Mouse (Mus musculus) E14TG2a.4 (cell line): ENCODE measurements around the gene Pitpna.

Experiments used
- H3K27me3 ChIP-seq: 2 replicates; pipeline ENCODE4 v1.6.1; 2014; ENCODE audit warnings: low read length, control low read depth; ENCODE audit not compliant: insufficient read depth
- H3K36me3 ChIP-seq: 2 replicates; pipeline ENCODE4 v1.6.1; 2014; ENCODE audit warnings: low read length, control low read depth; ENCODE audit not compliant: insufficient read depth
- H3K4me1 ChIP-seq: replicated peaks from 2 replicates; pipeline ENCODE4 v1.6.1; 2014; ENCODE audit warnings: low read depth, low read length, control low read depth
- H3K4me3 ChIP-seq: replicated peaks from 2 replicates; pipeline ENCODE4 v1.5.1; 2014; ENCODE audit warnings: mild to moderate bottlenecking, low read length
- H3K9me3 ChIP-seq: 2 replicates; pipeline ENCODE4 v1.6.1; 2014; ENCODE audit warnings: low read length, control low read depth
- CTCF ChIP-seq: conservative IDR thresholded peaks from 2 replicates; pipeline ENCODE4 v1.5.1; 2014; ENCODE audit warnings: low read length
- NANOG ChIP-seq: IDR thresholded peaks from 2 replicates; pipeline ENCODE4 v1.6.1; 2014; ENCODE audit warnings: borderline replicate concordance, low read length, mixed read lengths
- POU5F1 ChIP-seq: IDR thresholded peaks from 2 replicates; pipeline ENCODE4 v1.6.1; 2014; ENCODE audit warnings: low read length, borderline replicate concordance

The Pitpna gene

DNA sequence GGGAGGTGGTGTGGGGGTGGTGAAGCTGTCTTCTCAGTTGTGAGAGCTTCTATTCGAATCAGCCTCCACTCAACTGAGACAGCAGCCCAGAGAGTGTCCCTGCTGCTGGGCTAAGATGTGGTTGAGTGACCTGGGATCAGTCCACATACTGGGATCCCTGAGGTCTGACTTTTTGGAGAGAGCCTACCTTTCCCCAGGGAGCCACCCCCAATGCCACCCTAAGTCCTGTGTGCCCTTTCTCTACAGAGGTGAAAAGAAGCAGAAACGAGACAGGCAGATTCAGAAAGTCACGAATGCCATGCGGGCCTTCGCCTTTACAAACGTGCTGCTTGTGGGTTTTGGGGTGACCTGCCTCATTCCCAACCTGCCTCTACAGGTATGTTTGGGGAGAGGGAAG is 19.8 kb upstream of the Pitpna start:
- Histone ChIP-seq H3K27me3 (no peaks in the 10 kb centered on the region), H3K4me3 (no peak overlapping the region), H3K36me3 (peaks cover 66% of the 10 kb centered on the region), H3K4me1 (peaks cover 21% of the 10 kb centered on the region), H3K9me3 (no peaks in the 10 kb centered on the region)
- no peak for TF ChIP-seq POU5F1
- TF ChIP-seq CTCF = no peak
- TF ChIP-seq NANOG = no peak

DNA sequence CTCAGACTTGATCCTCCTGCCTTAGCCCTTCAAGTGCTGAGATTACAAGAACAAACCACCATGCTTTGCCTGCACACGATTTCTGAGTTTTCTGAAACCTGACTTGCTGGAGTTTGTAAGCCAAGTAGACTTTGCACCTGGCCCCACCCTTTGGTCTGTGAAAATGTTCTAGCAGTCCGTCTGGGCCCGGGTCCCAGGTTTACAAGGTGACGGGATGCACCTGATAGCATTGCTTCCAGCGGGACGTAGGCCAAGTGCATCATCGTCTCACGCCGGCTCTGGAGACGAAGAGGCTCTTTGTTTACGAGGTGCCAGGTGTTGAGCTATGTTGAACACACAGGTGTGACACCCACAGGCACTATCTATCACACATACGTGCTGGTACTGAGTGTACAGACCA is 18.9 kb upstream of the Pitpna start:
- Histone ChIP-seq H3K4me3 (no peak overlapping the region), H3K4me1 (peaks cover 26% of the 10 kb centered on the region), H3K9me3 (no peaks in the 10 kb centered on the region), H3K36me3 (peaks cover 58% of the 10 kb centered on the region), H3K27me3 (no peaks in the 10 kb centered on the region)
- TF ChIP-seq POU5F1 = no peak
- TF ChIP-seq NANOG = no peak
- TF ChIP-seq CTCF = no peak

DNA sequence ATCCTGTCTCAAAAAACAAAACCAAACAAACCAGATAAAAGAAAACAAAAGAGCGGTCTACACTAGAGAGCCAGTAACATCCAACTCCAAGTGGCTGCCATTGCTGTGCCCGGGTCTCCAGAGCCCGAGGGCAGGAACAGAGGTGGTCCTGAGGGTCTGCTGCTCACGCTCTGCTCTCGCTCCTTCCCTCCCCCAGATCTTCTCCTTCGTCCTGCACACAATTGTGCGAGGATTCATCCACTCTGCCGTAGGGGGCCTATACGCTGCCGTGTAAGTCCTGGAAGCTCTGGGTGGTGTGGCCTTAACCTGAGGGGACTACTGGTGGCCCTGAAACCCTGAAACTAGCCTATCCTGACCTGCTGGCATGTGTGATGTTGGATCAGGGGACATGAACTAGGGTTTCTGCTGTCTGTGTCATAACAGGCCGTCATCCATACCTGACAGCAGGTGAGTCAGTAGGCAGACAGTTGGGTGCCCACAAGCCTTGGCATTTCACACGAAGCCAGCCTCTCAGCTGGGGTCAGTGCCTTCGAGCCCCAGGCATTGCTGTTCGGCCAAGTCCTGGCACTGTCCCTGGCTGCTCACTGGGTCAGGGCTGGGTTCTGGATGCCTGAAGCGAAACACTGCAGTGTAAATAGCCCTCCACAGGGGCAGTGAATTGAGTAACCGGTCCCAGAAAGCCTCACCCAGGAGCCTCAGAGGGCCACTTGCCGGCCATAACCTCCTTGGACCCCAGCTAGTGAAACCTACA is 17.3 kb upstream of the Pitpna start:
- TF ChIP-seq CTCF (no peak), NANOG (no peak)
- no peak overlapping the region for H3K4me3 ChIP-seq
- H3K27me3 ChIP-seq = no peaks in the 10 kb centered on the region
- H3K36me3 ChIP-seq = peaks cover 45% of the 10 kb centered on the region
- no peaks in the 10 kb centered on the region for H3K9me3 ChIP-seq
- peaks cover 26% of the 10 kb centered on the region for H3K4me1 ChIP-seq

DNA sequence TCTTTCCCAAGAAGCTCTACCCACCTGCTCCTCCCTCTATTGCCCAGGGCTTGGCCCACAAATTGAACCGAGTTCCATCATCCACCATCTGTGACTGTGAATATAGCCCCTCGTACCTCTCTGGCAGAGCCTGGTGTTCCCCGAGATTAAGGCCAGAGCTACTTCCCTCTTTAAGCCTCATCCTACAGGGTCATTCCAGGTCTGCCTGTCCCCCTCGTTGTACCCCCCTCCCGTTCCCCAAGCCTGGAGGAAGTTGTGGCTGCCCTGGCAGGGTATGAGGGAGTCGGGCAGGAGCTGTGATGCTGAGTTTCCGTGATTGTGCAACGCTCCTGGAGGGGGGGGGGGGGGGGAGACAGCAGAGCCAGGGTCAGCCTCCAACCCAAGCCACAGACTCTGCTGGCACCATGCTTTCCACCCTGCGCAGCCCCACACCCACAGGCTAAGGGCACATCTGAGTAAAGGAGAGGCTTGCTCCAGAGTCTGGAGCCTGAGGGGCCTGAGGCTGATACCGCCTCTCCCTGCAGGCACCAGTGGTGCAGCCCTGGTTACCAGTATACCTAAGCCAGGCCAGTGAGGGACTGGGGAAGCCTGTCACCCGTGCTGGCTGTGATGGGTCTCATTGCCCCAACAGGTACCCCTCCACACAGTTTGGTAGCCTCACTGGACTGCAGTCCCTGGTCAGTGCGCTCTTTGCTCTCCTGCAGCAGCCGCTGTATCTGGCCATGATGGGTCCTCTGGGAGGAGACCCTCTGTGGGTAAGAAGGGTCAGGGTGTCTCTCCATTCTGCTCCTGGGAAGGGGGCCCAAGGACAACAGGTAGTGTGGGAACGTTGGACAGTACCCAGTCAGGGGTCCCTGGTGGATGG is 16.5 kb upstream of the Pitpna start:
- peaks cover 38% of the 10 kb centered on the region for H3K36me3 ChIP-seq
- no peaks in the 10 kb centered on the region for H3K9me3 ChIP-seq
- no peaks in the 10 kb centered on the region for H3K27me3 ChIP-seq
- peak overlapping the region; percentile 37; the same call in 1 of the 2 replicates for H3K4me3 ChIP-seq
- peaks cover 26% of the 10 kb centered on the region for H3K4me1 ChIP-seq
- TF ChIP-seq CTCF = no peak
- no peak for TF ChIP-seq POU5F1
- no peak for TF ChIP-seq NANOG

DNA sequence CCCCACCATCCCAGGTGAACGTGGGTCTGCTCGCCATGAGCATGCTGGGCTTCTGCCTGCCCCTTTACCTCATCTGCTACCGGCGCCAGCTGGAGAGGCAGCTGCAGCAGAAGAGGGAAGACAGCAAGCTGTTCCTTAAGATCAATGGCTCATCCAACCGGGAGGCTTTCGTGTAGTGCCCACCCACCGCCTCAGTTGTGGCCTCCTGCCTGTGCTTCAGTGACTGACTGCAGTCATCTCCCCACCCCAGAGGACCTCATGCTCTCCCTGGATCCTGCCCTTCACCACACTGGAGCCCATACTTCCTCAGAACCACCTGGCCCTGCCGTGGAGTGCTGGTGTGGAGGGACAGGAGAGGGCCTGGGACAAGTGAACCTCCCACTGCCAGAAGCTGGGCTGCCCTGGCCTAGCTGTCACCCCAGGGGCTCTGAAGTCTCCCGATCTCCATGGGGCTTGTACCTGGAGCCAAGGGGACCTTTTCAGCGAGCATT is 15.6 kb upstream of the Pitpna start:
- Histone ChIP-seq H3K4me1 (peaks cover 26% of the 10 kb centered on the region), H3K4me3 (peak overlapping the region; percentile 41; the same call in 1 of the 2 replicates), H3K9me3 (no peaks in the 10 kb centered on the region), H3K27me3 (no peaks in the 10 kb centered on the region), H3K36me3 (peaks cover 28% of the 10 kb centered on the region)
- TF ChIP-seq CTCF (no peak), NANOG (no peak), POU5F1 (no peak)

DNA sequence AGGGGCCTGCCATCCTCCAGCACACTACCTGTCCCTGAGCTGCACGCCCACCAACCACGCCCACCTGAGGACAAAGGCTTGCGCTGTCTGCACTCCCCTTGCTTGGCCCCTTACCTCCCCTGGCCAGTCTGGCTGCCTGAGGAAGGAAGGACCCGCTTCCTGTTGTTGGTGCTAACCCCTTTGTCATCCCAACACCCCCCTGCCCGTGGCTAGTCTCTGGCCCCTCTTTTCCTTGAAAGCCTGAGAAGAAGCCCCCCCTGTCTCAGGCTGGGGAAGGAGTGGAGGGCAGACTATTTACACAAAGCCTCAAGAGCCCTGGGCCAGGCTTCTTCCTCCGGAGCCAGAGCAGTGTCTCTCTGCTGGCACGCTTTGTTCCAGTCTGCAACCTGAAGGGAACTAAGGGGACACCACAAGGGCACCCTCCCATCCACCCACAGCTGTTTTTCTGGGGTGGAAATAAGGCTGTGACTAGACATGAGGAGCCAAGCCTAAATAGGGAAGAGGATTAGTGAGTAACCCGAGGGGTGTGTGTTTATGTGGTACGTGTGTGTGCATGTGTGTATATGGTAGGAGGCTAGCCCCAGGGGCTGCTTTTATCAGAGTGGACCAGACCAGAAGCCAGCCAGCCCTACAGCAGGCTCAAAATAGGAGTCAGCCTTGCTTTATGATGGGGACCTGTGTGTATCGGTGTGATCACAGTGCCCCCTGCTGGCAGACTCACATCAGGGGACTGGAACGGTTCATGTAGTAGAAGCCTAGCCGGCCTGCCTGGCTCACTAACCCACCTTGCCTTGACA is 14.8 kb upstream of the Pitpna start:
- Histone ChIP-seq H3K9me3 (no peaks in the 10 kb centered on the region), H3K27me3 (no peaks in the 10 kb centered on the region), H3K4me1 (peaks cover 26% of the 10 kb centered on the region), H3K36me3 (peaks cover 23% of the 10 kb centered on the region), H3K4me3 (peak overlapping the region; percentile 41; the same call in 1 of the 2 replicates)
- TF ChIP-seq CTCF (peak; percentile 75), NANOG (no peak), POU5F1 (no peak)

DNA sequence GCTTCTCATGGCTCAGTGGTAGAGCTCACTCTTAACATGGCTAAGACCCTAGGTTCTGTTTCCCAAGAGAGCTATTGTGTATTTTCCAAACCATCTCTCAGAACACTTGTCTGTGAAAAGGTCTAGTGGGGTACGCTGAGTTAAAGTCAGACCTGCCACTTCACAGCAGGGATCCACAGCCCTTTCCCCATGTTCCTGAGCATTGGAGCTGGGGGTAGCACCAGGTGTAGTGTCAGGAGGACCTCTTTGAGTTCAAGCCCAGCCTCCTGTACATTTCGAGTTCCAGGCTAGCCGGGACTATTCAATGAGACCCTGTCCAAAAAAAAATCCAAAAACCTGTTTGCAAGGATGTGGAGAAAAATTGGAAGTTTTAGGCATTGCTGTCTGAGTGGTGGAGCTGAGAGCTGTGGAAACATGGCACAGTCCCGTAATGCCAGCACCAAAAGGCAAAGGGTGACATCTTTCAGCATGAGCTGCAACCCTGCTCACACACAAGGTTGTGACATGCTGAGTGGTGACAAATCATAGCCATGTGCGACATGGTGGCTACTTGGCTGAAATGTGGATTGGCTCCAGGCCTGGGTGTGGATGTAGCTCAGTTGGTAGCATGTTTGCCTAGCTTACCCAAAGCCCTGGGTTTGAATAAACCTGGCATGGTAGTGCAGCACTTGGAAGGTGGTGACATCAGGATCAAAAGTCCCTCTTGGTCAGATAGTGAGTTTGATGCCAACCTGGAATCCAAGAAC is 13.3 kb upstream of the Pitpna start:
- Histone ChIP-seq H3K4me3 (no peak overlapping the region), H3K9me3 (no peaks in the 10 kb centered on the region), H3K4me1 (peaks cover 26% of the 10 kb centered on the region), H3K27me3 (no peaks in the 10 kb centered on the region), H3K36me3 (peaks cover 8% of the 10 kb centered on the region)
- TF ChIP-seq CTCF (no peak), POU5F1 (no peak), NANOG (no peak)
